Comparison of ENCODE assay signal across 8 mouse cellular contexts in the genomic region with DNA sequence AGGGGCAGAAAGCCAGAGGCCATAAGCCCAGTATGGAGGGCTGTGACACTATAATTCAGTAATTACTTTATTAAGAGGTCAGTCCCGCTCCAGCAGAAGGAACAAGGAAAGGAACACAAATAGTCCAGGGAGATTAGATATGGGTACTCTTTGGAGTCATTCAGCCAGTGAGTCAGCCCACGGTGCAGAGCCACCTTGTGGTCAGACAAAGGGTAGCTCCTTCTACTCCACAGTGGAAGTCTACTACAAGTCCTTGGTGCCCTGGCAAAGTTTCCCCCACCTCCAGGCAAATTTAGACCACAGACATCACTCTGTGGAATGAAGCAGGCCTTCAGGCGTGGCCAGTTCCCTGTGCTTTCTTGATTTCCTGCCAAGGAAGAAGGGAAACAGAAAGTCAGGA. TPM values are rescaled to one million over a fixed set of nuclear protein-coding genes. Genes with fewer than 3 reads are reported as not detected.
DNase-seq lines count a peak whose midpoint lies in the region; ATAC-seq and TF ChIP-seq lines count a peak whose summit lies in the region.

No protein-coding gene starts in this region.

- no peak overlapping the region for H3K4me2 ChIP-seq in CH12.LX (ENCODE audit: insufficient read depth, low read depth, poor library complexity, severe bottlenecking)
- H3K4me2 ChIP-seq in heart, embryonic 11.5 days, result no peak overlapping the region
- H3K4me2 ChIP-seq in kidney, embryonic 16.5 days (replicated peaks; ENCODE audit: low read depth, low read length), result no peak overlapping the region
- no peak overlapping the region for H3K4me2 ChIP-seq in lung, embryonic 14.5 days

- TF ChIP-seq CTCF in CH12.LX (conservative IDR thresholded peaks at IDR 0.05 in 1 of 2, IDR thresholded peaks at IDR 0.05 in 1 of 2; ENCODE audit: low read depth in 2 of 2, low read length in 2 of 2), result peak; percentile 66 to 87
- TF ChIP-seq CTCF in lung, embryonic 14.5 days (IDR thresholded peaks at IDR 0.05; ENCODE audit: low read depth), result peak; percentile 81

- no peaks in the 10 kb centered on the region for H3K27me3 ChIP-seq in CH12.LX (replicated peaks)
- peaks cover 8% of the 10 kb centered on the region for H3K27me3 ChIP-seq in heart, embryonic 11.5 days (ENCODE audit: control insufficient read depth, insufficient read depth, low read length)
- H3K27me3 ChIP-seq in kidney, embryonic 16.5 days (ENCODE audit: insufficient read depth, low read length), result peaks cover 9% of the 10 kb centered on the region
- peaks cover 1% of the 10 kb centered on the region; the same call in 1 of the 2 replicates for H3K27me3 ChIP-seq in lung, embryonic 14.5 days (ENCODE audit: insufficient read depth, low read length)

- peak; percentile 44 for DNase-seq in cerebellum, adult 11 months
- no peak for DNase-seq in cerebellum, adult 8-10 months
- peak; percentile 58 for DNase-seq in CH12.LX (ENCODE audit: extremely low read depth)
- DNase-seq in cerebellum, postnatal 25 days, result peak; percentile 66 to 76
- DNase-seq in lung, embryonic 14.5 days, result peak; percentile 81
- peak; percentile 82 for DNase-seq in skeletal muscle tissue, adult 2 months (ENCODE audit: low read depth, low spot score)

- TF ChIP-seq RAD21 in CH12.LX (IDR thresholded peaks at IDR 0.05; ENCODE audit: low read depth, low read length), result peak; percentile 69

- in situ Hi-C loops in CH12.LX (cut with MboI; ENCODE audit: low pct_ligation_motif_present, low pct_unique_long_range_greater_than_20kb, low sequenced_read_pairs), result no loop called here

- no peak; the same call in 1 of the 2 replicates for ATAC-seq in heart, embryonic 11.5 days (replicated peaks; ENCODE audit: insufficient number of reproducible peaks, low FRiP score, low TSS enrichment)
- no peak for ATAC-seq in kidney, embryonic 16.5 days (ENCODE audit: low FRiP score, low TSS enrichment)
- ATAC-seq in lung, embryonic 14.5 days (ENCODE audit: insufficient read depth), result peak; percentile 38; the same call in 1 of the 2 replicates

- dilution Hi-C loops in CH12.LX (cut with MboI; ENCODE audit: extremely low pct_ligation_motif_present, extremely low pct_unique_long_range_greater_than_20kb, low sequenced_read_pairs), result no loop called here

- H3K27ac ChIP-seq in CH12.LX (ENCODE audit: insufficient read depth, low read depth), result no peak overlapping the region
- 0 out of 2 replicates have a peak overlapping the region, but pooled peaks have one; percentile 30 for H3K27ac ChIP-seq in heart, embryonic 11.5 days (ENCODE audit: low read depth, low read length)
- no peak overlapping the region for H3K27ac ChIP-seq in kidney, embryonic 16.5 days (ENCODE audit: low read length)
- no peak overlapping the region for H3K27ac ChIP-seq in lung, embryonic 14.5 days (ENCODE audit: low read depth)

- H3K36me3 ChIP-seq in CH12.LX (replicated peaks in 1 of 2; ENCODE audit: control insufficient read depth in 1 of 2, insufficient read depth in 1 of 2, low read length in 1 of 2), result peaks cover 34 to 74% of the 10 kb centered on the region in 2 experiments
- H3K36me3 ChIP-seq in heart, embryonic 11.5 days (ENCODE audit: control insufficient read depth, insufficient read depth, low read length), result peaks cover 17% of the 10 kb centered on the region
- H3K36me3 ChIP-seq in kidney, embryonic 16.5 days (ENCODE audit: insufficient read depth, low read length), result peaks cover 11% of the 10 kb centered on the region; the same call in 1 of the 2 replicates
- H3K36me3 ChIP-seq in lung, embryonic 14.5 days (ENCODE audit: insufficient read depth), result peaks cover 34% of the 10 kb centered on the region

- no peaks in the 10 kb centered on the region for H3K9me3 ChIP-seq in CH12.LX (replicated peaks; ENCODE audit: low read length)
- H3K9me3 ChIP-seq in heart, embryonic 11.5 days (replicated peaks; ENCODE audit: control insufficient read depth, low read length), result no peaks in the 10 kb centered on the region
- H3K9me3 ChIP-seq in kidney, embryonic 16.5 days (ENCODE audit: low read length), result no peaks in the 10 kb centered on the region
- H3K9me3 ChIP-seq in lung, embryonic 14.5 days (ENCODE audit: low read depth, low read length), result no peaks in the 10 kb centered on the region

- H3K4me1 ChIP-seq in CH12.LX (ENCODE audit: control insufficient read depth in 1 of 2, insufficient read depth in 2 of 2), result peaks cover 0 to 22% of the 10 kb centered on the region in 2 experiments; a peak in 2 of 4 replicates
- peaks cover 19% of the 10 kb centered on the region for H3K4me1 ChIP-seq in heart, embryonic 11.5 days (ENCODE audit: control insufficient read depth, insufficient read depth, low read length)
- peaks cover 11% of the 10 kb centered on the region; the same call in 1 of the 2 replicates for H3K4me1 ChIP-seq in kidney, embryonic 16.5 days (ENCODE audit: insufficient read depth, low read length)
- no peaks in the 10 kb centered on the region for H3K4me1 ChIP-seq in lung, embryonic 14.5 days (ENCODE audit: insufficient read depth)

- no peaks in the 10 kb centered on the region for H3K79me2 ChIP-seq in CH12.LX (replicated peaks; ENCODE audit: control insufficient read depth, extremely low read depth, insufficient read depth, poor library complexity, severe bottlenecking)

- TF ChIP-seq POLR2A in CH12.LX (IDR thresholded peaks at IDR 0.05; ENCODE audit: low read depth, low read length), result no peak

- no peak for TF ChIP-seq EP300 in CH12.LX (IDR thresholded peaks at IDR 0.05; ENCODE audit: low read length)

- H3K4me3 ChIP-seq in CH12.LX (replicated peaks in 1 of 3; ENCODE audit: low read depth in 2 of 3, low read length in 2 of 3, poor library complexity in 1 of 3), result no peak overlapping the region
- H3K4me3 ChIP-seq in heart, embryonic 11.5 days (ENCODE audit: low read depth, low read length), result no peak overlapping the region
- H3K4me3 ChIP-seq in kidney, embryonic 16.5 days (ENCODE audit: low read length), result no peak overlapping the region
- H3K4me3 ChIP-seq in lung, embryonic 14.5 days (ENCODE audit: low read depth, low read length), result no peak overlapping the region

- no peak overlapping the region for H3K9ac ChIP-seq in CH12.LX (ENCODE audit: insufficient read depth, low read depth)
- no peak overlapping the region; the same call in 1 of the 2 replicates for H3K9ac ChIP-seq in heart, embryonic 11.5 days (ENCODE audit: low read depth, low read length)
- peak overlapping the region; percentile 7; the same call in 1 of the 2 replicates for H3K9ac ChIP-seq in kidney, embryonic 16.5 days (replicated peaks; ENCODE audit: low read length)
- H3K9ac ChIP-seq in lung, embryonic 14.5 days, result no peak overlapping the region

- 19% methylated on average over 3 of the region's 3 CpGs for WGBS in heart, embryonic 11.5 days (ENCODE audit: insufficient replicate concordance)
- 43% methylated on average over 3 of the region's 3 CpGs for WGBS in kidney, embryonic 16.5 days
- WGBS in lung, embryonic 14.5 days, result 33% methylated on average over 3 of the region's 3 CpGs

TF ChIP-seq in CH12.LX, 34 proteins besides CTCF, POLR2A, EP300 and RAD21:
- TF ChIP-seq MAFK (IDR thresholded peaks at IDR 0.05; ENCODE audit: insufficient replicate concordance, low read length) (no peak), ZC3H11A (IDR thresholded peaks at IDR 0.05; ENCODE audit: low read depth, low read length) (peak; percentile 10; the same call in 1 of the 2 replicates), SMC3 (IDR thresholded peaks at IDR 0.05; ENCODE audit: low read depth, low read length) (peak; percentile 95)

RNA-seq across cellular contexts. Expression of a gene that starts 0.8 kb away (rescaled TPM):
- 0.08 TPM in 1 of 2 replicates, not detected in the other for total RNA-seq in CH12.LX (2012; rRNA removed)
- total RNA-seq in CH12.LX (2014; rRNA removed), result 0.13 TPM in 1 of 2 replicates, not detected in the other
- not detected in 2 replicates for polyA plus RNA-seq in CH12.LX (2012; ENCODE audit: insufficient read length, low read depth)
- polyA plus RNA-seq in heart, embryonic 11.5 days (2014; fragmentation: Nextera tagmentation; extraction: Ambion mirVana), result 0.11 TPM in 1 of 2 replicates, not detected in the other
- polyA plus RNA-seq in kidney, embryonic 16.5 days (2015; fragmentation: Nextera tagmentation; extraction: Ambion mirVana), result 0.36 and 0.67 TPM in 2 replicates
- 0.16 and 0.34 TPM in 2 replicates for polyA plus RNA-seq in lung, embryonic 14.5 days (2014; fragmentation: Nextera tagmentation; extraction: Ambion mirVana)

RNA-seq across cellular contexts. Expression of a gene that starts 8.2 kb away (rescaled TPM):
- total RNA-seq in CH12.LX (2012; rRNA removed), result 148 and 149 TPM in 2 replicates
- 130 and 148 TPM in 2 replicates for total RNA-seq in CH12.LX (2014; rRNA removed)
- polyA plus RNA-seq in CH12.LX (2012; ENCODE audit: insufficient read length, low read depth), result 111 and 139 TPM in 2 replicates
- 121 and 125 TPM in 2 replicates for polyA plus RNA-seq in heart, embryonic 11.5 days (2014; fragmentation: Nextera tagmentation; extraction: Ambion mirVana)
- 134 and 141 TPM in 2 replicates for polyA plus RNA-seq in kidney, embryonic 16.5 days (2015; fragmentation: Nextera tagmentation; extraction: Ambion mirVana)
- 140 and 141 TPM in 2 replicates for polyA plus RNA-seq in lung, embryonic 14.5 days (2014; fragmentation: Nextera tagmentation; extraction: Ambion mirVana)

RNA-seq across cellular contexts. Expression of a gene that starts 18.5 kb away (rescaled TPM):
- 74.4 and 80.4 TPM in 2 replicates for total RNA-seq in CH12.LX (2012; rRNA removed)
- total RNA-seq in CH12.LX (2014; rRNA removed), result 81.1 and 92.9 TPM in 2 replicates
- 72.0 and 88.2 TPM in 2 replicates for polyA plus RNA-seq in CH12.LX (2012; ENCODE audit: insufficient read length, low read depth)
- polyA plus RNA-seq in heart, embryonic 11.5 days (2014; fragmentation: Nextera tagmentation; extraction: Ambion mirVana), result 98.5 and 102 TPM in 2 replicates
- 103 and 104 TPM in 2 replicates for polyA plus RNA-seq in kidney, embryonic 16.5 days (2015; fragmentation: Nextera tagmentation; extraction: Ambion mirVana)
- polyA plus RNA-seq in lung, embryonic 14.5 days (2014; fragmentation: Nextera tagmentation; extraction: Ambion mirVana), result 89.9 and 100 TPM in 2 replicates

RNA-seq across cellular contexts. Expression of a gene that starts 20.3 kb away (rescaled TPM):
- total RNA-seq in CH12.LX (2012; rRNA removed) (7.5 and 7.9 TPM in 2 replicates), CH12.LX (2014; rRNA removed) (3.6 and 4.0 TPM in 2 replicates)
- polyA plus RNA-seq in CH12.LX (2012; ENCODE audit: insufficient read length, low read depth), result 4.6 and 5.1 TPM in 2 replicates
- polyA plus RNA-seq in heart, embryonic 11.5 days (2014; fragmentation: Nextera tagmentation; extraction: Ambion mirVana), result 3.8 and 5.3 TPM in 2 replicates
- 6.9 and 8.5 TPM in 2 replicates for polyA plus RNA-seq in kidney, embryonic 16.5 days (2015; fragmentation: Nextera tagmentation; extraction: Ambion mirVana)
- 1.9 and 2.2 TPM in 2 replicates for polyA plus RNA-seq in lung, embryonic 14.5 days (2014; fragmentation: Nextera tagmentation; extraction: Ambion mirVana)

RNA-seq across cellular contexts. Expression of a gene that starts 24.3 kb away (rescaled TPM):
- total RNA-seq in CH12.LX (2012; rRNA removed) (15.3 and 18.2 TPM in 2 replicates), CH12.LX (2014; rRNA removed) (7.9 and 8.6 TPM in 2 replicates)
- 44.1 and 50.2 TPM in 2 replicates for polyA plus RNA-seq in CH12.LX (2012; ENCODE audit: insufficient read length, low read depth)
- 23.7 and 24.5 TPM in 2 replicates for polyA plus RNA-seq in heart, embryonic 11.5 days (2014; fragmentation: Nextera tagmentation; extraction: Ambion mirVana)
- polyA plus RNA-seq in kidney, embryonic 16.5 days (2015; fragmentation: Nextera tagmentation; extraction: Ambion mirVana), result 33.6 and 34.7 TPM in 2 replicates
- 32.5 and 32.9 TPM in 2 replicates for polyA plus RNA-seq in lung, embryonic 14.5 days (2014; fragmentation: Nextera tagmentation; extraction: Ambion mirVana)
